Mouse (Mus musculus) E14TG2a.4 (cell line): Measurements from ENCODE around the gene 1110065P20Rik.

Experiments used
- H3K27me3 ChIP-seq: 2 replicates; pipeline ENCODE4 v1.6.1; 2014; ENCODE audit warnings: low read length, control low read depth; ENCODE audit not compliant: insufficient read depth
- H3K36me3 ChIP-seq: 2 replicates; pipeline ENCODE4 v1.6.1; 2014; ENCODE audit warnings: low read length, control low read depth; ENCODE audit not compliant: insufficient read depth
- H3K4me1 ChIP-seq: replicated peaks from 2 replicates; pipeline ENCODE4 v1.6.1; 2014; ENCODE audit warnings: low read depth, low read length, control low read depth
- H3K4me3 ChIP-seq: replicated peaks from 2 replicates; pipeline ENCODE4 v1.5.1; 2014; ENCODE audit warnings: mild to moderate bottlenecking, low read length
- H3K9me3 ChIP-seq: 2 replicates; pipeline ENCODE4 v1.6.1; 2014; ENCODE audit warnings: low read length, control low read depth
- CTCF ChIP-seq: conservative IDR thresholded peaks from 2 replicates; pipeline ENCODE4 v1.5.1; 2014; ENCODE audit warnings: low read length
- NANOG ChIP-seq: IDR thresholded peaks from 2 replicates; pipeline ENCODE4 v1.6.1; 2014; ENCODE audit warnings: borderline replicate concordance, low read length, mixed read lengths
- POU5F1 ChIP-seq: IDR thresholded peaks from 2 replicates; pipeline ENCODE4 v1.6.1; 2014; ENCODE audit warnings: low read length, borderline replicate concordance

Gene 1110065P20Rik

GRCm38 (mm10) chr4:124850933-124851658 is at the start of gene 1110065P20Rik:
TSS of gene 1110065P20Rik (minus strand) at chr4:124851196.
- Histone ChIP-seq H3K4me1 (peaks cover 60% of the 10 kb centered on the region), H3K27me3 (no peaks in the 10 kb centered on the region), H3K4me3 (peak within 1 kb of the TSS; percentile 95), H3K9me3 (no peaks in the 10 kb centered on the region), H3K36me3 (peaks cover 55% of the 10 kb centered on the region)
- no peak for TF ChIP-seq CTCF
- no peak for TF ChIP-seq NANOG

- Histone ChIP-seq H3K4me3 (peak overlapping the region; percentile 58), H3K4me1 (peaks cover 56% of the 10 kb centered on the region), H3K27me3 (peaks cover 51% of the 10 kb centered on the region), H3K9me3 (no peaks in the 10 kb centered on the region), H3K36me3 (no peaks in the 10 kb centered on the region)
- TF ChIP-seq CTCF (no peak), POU5F1 (no peak), NANOG (no peak)
These were observed 48.9 kb upstream of the 1110065P20Rik start for GRCm38 (mm10) chr4:124899906-124900305.

- peaks cover 60% of the 10 kb centered on the region for H3K4me1 ChIP-seq
- H3K36me3 ChIP-seq: no peaks in the 10 kb centered on the region
- H3K9me3 ChIP-seq: no peaks in the 10 kb centered on the region
- peaks cover 62% of the 10 kb centered on the region for H3K27me3 ChIP-seq
- H3K4me3 ChIP-seq: no peak overlapping the region
- TF ChIP-seq POU5F1: no peak
- TF ChIP-seq NANOG: no peak
- TF ChIP-seq CTCF: no peak
These were observed 47.4 kb upstream of the 1110065P20Rik start for GRCm38 (mm10) chr4:124898428-124898827.

GRCm38 (mm10) chr4:124894508-124895428 is 43.8 kb upstream of the 1110065P20Rik start:
- Histone ChIP-seq H3K4me1 (peaks cover 48% of the 10 kb centered on the region), H3K9me3 (no peaks in the 10 kb centered on the region), H3K36me3 (no peaks in the 10 kb centered on the region), H3K4me3 (peak overlapping the region; percentile 78), H3K27me3 (peaks cover 76% of the 10 kb centered on the region)
- TF ChIP-seq CTCF: no peak
- TF ChIP-seq POU5F1: no peak
- no peak for TF ChIP-seq NANOG

- H3K36me3 ChIP-seq: no peaks in the 10 kb centered on the region
- TF ChIP-seq POU5F1 (no peak), NANOG (no peak), CTCF (no peak)
These were observed 42.8 kb upstream of the 1110065P20Rik start for GRCm38 (mm10) chr4:124893769-124894168.

GRCm38 (mm10) chr4:124890831-124891230 is 39.8 kb upstream of the 1110065P20Rik start:
- no peak overlapping the region for H3K4me3 ChIP-seq
- no peaks in the 10 kb centered on the region for H3K9me3 ChIP-seq
- H3K27me3 ChIP-seq: peaks cover 95% of the 10 kb centered on the region
- TF ChIP-seq CTCF: no peak
- no peak for TF ChIP-seq NANOG
- no peak for TF ChIP-seq POU5F1
- no peaks in the 10 kb centered on the region for H3K36me3 ChIP-seq
- peaks cover 43% of the 10 kb centered on the region for H3K4me1 ChIP-seq

More at GRCm38 (mm10) chr4:124893769-124894168, 42.8 kb upstream of the 1110065P20Rik start:
- Histone ChIP-seq H3K9me3 (no peaks in the 10 kb centered on the region), H3K4me3 (peak overlapping the region; percentile 78), H3K4me1 (peaks cover 44% of the 10 kb centered on the region), H3K27me3 (peaks cover 84% of the 10 kb centered on the region)

- Histone ChIP-seq H3K27me3 (peaks cover 95% of the 10 kb centered on the region), H3K4me3 (no peak overlapping the region), H3K36me3 (no peaks in the 10 kb centered on the region), H3K9me3 (no peaks in the 10 kb centered on the region), H3K4me1 (peaks cover 42% of the 10 kb centered on the region)
- TF ChIP-seq CTCF (no peak), NANOG (no peak), POU5F1 (no peak)
These were observed 38.9 kb upstream of the 1110065P20Rik start for GRCm38 (mm10) chr4:124889935-124890334.

GRCm38 (mm10) chr4:124888702-124889101 is 37.7 kb upstream of the 1110065P20Rik start:
- no peaks in the 10 kb centered on the region for H3K9me3 ChIP-seq
- H3K36me3 ChIP-seq: no peaks in the 10 kb centered on the region
- TF ChIP-seq NANOG (no peak), CTCF (no peak), POU5F1 (no peak)
- H3K4me1 ChIP-seq: peaks cover 33% of the 10 kb centered on the region
- peaks cover 94% of the 10 kb centered on the region for H3K27me3 ChIP-seq
- no peak overlapping the region for H3K4me3 ChIP-seq
